Mouse (Mus musculus) limb, embryonic 10.5 days (tissue): Measurements from ENCODE around the gene Ccdc38. TPM values are rescaled to one million over a fixed set of nuclear protein-coding genes. Genes with fewer than 3 reads are reported as not detected.
A peak's percentile ranks its signal among the peaks of the same experiment; 100 is the strongest.

Experiments
- DNase-seq: peaks from one replicate; pipeline ENCODE4 v3.0.0-alpha.2; 2017; ENCODE audit warnings: low spot score
- H3K27ac ChIP-seq: fragments of 300-500 bp; sonication (generic); 2 replicates; pipeline ENCODE4 v1.5.1; 2016; ENCODE audit warnings: mild to moderate bottlenecking
- H3K27me3 ChIP-seq: fragments of 300-500 bp; sonication (generic); 2 replicates; pipeline ENCODE4 v1.6.1; 2016; ENCODE audit warnings: low read depth, mild to moderate bottlenecking; ENCODE audit not compliant: poor library complexity, severe bottlenecking
- H3K36me3 ChIP-seq: fragments of 300-500 bp; sonication (generic); 2 replicates; pipeline ENCODE4 v1.6.1; 2016; ENCODE audit warnings: mild to moderate bottlenecking, moderate library complexity
- H3K4me1 ChIP-seq: fragments of 300-500 bp; sonication (generic); 2 replicates; pipeline ENCODE4 v1.6.1; 2016
- H3K4me3 ChIP-seq: fragments of 300-500 bp; sonication (generic); 2 replicates; pipeline ENCODE4 v1.5.1; 2016; ENCODE audit warnings: mild to moderate bottlenecking, moderate library complexity
- H3K9me3 ChIP-seq: fragments of 300-500 bp; sonication (generic); replicated peaks from 2 replicates; pipeline ENCODE4 v1.6.1; 2016; ENCODE audit warnings: mild to moderate bottlenecking
- WGBS: fragments of 180-500 bp; shearing (Covaris S2); methylation state at CpG from one replicate; pipeline ENCODE4 v1.1.7; 2016; 5-methylcytosine and 5-hydroxymethylcytosine counted together
- polyA plus RNA-seq: library from polyadenylated mRNA; unstranded; fragments of >200 nt; fragmentation: Nextera tagmentation; extraction: Ambion mirVana; gene quantifications from 2 replicates; pipeline ENCODE4 v1.2.1, GENCODE M21; 2016

Ccdc38 gene
- polyA plus RNA-seq, 1 experiment from 2014 or later = 0.41 TPM

- no peak overlapping the region for H3K4me3 ChIP-seq
- no peaks in the 10 kb centered on the region for H3K36me3 ChIP-seq
- H3K27ac ChIP-seq = no peak overlapping the region
- H3K27me3 ChIP-seq = peaks cover 7% of the 10 kb centered on the region; the same call in 1 of the 2 replicates
- 67% methylated on average over 3 of the region's 3 CpGs for WGBS
- H3K4me1 ChIP-seq = peaks cover 4% of the 10 kb centered on the region; the same call in 1 of the 2 replicates
- no peaks in the 10 kb centered on the region for H3K9me3 ChIP-seq
- no peak for DNase-seq
These were observed 56.2 kb downstream of the Ccdc38 start for GRCm38 (mm10) chr10:93596641-93597040.

DNA sequence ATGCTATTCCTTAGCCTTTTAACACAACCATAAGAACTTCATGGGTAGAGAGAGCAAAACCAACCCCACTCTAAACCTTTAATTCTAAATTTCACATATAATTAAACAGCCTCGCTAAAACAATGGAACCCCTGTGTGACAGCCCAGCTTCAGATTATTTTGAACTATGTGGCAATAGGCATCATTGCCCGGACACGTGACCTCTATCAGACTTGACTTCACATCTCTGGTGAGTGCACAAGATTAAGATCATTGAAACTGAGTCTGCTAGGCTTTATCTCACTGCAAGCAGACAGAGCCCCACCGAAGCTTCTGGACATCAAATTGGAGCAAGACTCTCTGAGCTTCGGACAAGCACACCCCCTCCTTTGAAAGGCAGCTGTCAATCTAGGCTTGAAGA, 61.9 kb downstream of the Ccdc38 start:
- no peak overlapping the region for H3K27ac ChIP-seq
- no peaks in the 10 kb centered on the region for H3K9me3 ChIP-seq
- 89% methylated on average over 5 of the region's 5 CpGs for WGBS
- H3K27me3 ChIP-seq = no peaks in the 10 kb centered on the region
- H3K36me3 ChIP-seq = no peaks in the 10 kb centered on the region
- DNase-seq = no peak
- H3K4me3 ChIP-seq = no peak overlapping the region
- H3K4me1 ChIP-seq = no peaks in the 10 kb centered on the region

DNA sequence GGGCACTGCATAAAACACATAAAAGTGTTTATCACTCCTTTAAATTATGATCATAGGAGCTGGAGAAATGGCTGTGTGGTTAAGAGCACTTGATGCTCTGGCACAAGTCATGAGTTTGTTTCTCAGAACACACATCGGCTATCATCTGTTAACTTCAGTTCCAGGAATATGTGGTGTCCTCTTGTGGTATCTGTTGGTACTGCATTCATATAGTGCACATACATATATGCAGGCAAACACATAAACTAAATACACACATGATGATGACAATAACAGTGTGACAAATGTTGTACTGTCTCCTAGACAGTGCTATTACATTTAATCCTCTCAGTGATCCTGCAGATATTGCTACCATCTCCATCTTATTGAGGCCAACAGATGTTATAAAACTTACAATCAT, 62.8 kb downstream of the Ccdc38 start:
- no peaks in the 10 kb centered on the region for H3K4me1 ChIP-seq
- H3K36me3 ChIP-seq = no peaks in the 10 kb centered on the region
- H3K27ac ChIP-seq = no peak overlapping the region
- H3K9me3 ChIP-seq = no peaks in the 10 kb centered on the region
- no peak for DNase-seq
- 98% methylated on average over 1 of the region's 1 CpGs for WGBS
- no peaks in the 10 kb centered on the region for H3K27me3 ChIP-seq
- no peak overlapping the region for H3K4me3 ChIP-seq

- 92% methylated on average over 9 of the region's 9 CpGs for WGBS
- Histone ChIP-seq H3K36me3 (no peaks in the 10 kb centered on the region), H3K4me3 (no peak overlapping the region), H3K4me1 (no peaks in the 10 kb centered on the region), H3K27me3 (no peaks in the 10 kb centered on the region), H3K27ac (no peak overlapping the region), H3K9me3 (no peaks in the 10 kb centered on the region)
- no peak for DNase-seq
These were observed 65.9 kb downstream of the Ccdc38 start for GRCm38 (mm10) chr10:93606326-93606725.

DNA sequence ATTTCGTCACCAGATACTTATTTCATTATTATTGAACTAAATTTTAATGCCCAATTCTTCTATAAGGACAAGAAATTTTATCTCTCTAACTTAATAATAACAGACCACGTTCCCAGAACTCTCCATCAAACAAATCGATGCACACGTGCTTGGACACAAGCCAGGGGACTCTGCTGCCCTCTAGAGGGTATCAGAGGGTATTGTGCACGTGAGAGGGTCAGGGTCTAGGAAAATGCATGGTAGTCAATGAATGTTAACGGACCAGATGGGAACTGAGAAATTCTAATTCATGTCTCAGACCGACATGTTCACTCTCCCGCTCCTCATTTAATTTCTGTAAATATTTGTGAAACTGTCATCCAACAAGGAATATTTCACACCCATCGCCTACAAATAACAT, 67.6 kb downstream of the Ccdc38 start:
- no peak for DNase-seq
- H3K36me3 ChIP-seq = no peaks in the 10 kb centered on the region
- H3K27ac ChIP-seq = no peak overlapping the region
- H3K4me3 ChIP-seq = no peak overlapping the region
- 67% methylated on average over 9 of the region's 9 CpGs for WGBS
- H3K9me3 ChIP-seq = no peaks in the 10 kb centered on the region
- no peaks in the 10 kb centered on the region for H3K4me1 ChIP-seq
- no peaks in the 10 kb centered on the region for H3K27me3 ChIP-seq

DNA sequence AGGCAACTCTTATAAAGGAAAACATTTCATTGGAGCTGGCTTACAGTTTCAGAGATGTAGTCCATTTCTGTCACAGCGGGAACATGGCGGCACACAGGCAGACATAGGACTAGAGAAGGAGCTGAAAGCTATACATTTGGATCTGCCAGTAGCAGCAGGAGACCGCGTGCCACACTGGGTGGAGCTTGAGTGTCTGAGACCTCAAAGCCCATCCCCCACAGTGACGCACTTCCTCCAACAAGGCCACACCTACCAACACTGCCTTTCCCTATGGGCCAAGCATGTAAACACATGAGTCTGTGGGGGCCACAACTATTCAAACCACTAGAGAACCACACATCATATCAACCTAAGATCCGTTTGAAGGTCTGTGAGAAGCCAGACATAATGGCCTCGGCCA, 68.8 kb downstream of the Ccdc38 start:
- no peaks in the 10 kb centered on the region for H3K27me3 ChIP-seq

GRCm38 (mm10) chr10:93610896-93611295, 70.5 kb downstream of the Ccdc38 start:
- Histone ChIP-seq H3K27me3 (no peaks in the 10 kb centered on the region), H3K27ac (no peak overlapping the region), H3K9me3 (no peaks in the 10 kb centered on the region), H3K4me3 (no peak overlapping the region), H3K4me1 (no peaks in the 10 kb centered on the region), H3K36me3 (no peaks in the 10 kb centered on the region)
- DNase-seq = no peak
- 92% methylated on average over 1 of the region's 1 CpGs for WGBS

More for the DNA sequence above, 68.8 kb downstream of the Ccdc38 start:
- H3K9me3 ChIP-seq = no peaks in the 10 kb centered on the region
- H3K27ac ChIP-seq = no peak overlapping the region
- DNase-seq = no peak
- H3K4me3 ChIP-seq = no peak overlapping the region
- no peaks in the 10 kb centered on the region for H3K36me3 ChIP-seq
- no peaks in the 10 kb centered on the region for H3K4me1 ChIP-seq
- 92% methylated on average over 7 of the region's 7 CpGs for WGBS

DNA sequence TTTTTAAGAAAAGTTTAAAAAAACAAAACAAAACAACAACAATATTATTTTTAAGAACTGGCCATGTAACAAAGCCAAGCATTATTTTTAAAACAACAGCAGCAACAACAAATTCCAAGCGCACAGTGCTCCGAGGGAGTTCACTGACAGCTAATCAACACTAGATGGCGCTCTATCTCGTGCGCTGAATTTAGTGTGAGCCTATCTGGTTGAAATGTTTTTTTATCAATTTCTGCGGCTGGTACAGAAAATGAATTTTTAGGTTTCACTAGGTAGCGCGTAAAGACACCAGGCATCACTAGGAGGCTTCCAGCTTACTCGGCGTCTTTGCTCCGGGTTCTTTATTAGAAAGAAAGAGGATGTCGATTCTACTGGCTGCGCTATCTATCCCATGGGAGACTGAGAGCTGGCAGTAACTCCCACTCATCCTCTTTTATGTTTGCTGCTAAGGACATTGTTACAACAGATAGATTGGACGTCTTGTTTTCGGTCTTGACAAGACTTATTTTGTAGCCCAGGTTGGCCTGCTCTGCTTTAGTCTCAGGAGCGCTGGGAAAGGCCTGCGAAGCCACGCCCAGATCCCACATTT, 71.1 kb downstream of the Ccdc38 start:
- H3K9me3 ChIP-seq = no peaks in the 10 kb centered on the region
- no peaks in the 10 kb centered on the region for H3K27me3 ChIP-seq
- no peaks in the 10 kb centered on the region for H3K4me1 ChIP-seq
- no peak overlapping the region for H3K27ac ChIP-seq
- no peaks in the 10 kb centered on the region for H3K36me3 ChIP-seq
- 55% methylated on average over 18 of the region's 18 CpGs for WGBS
- DNase-seq = peak; percentile 57
- no peak overlapping the region for H3K4me3 ChIP-seq

DNA sequence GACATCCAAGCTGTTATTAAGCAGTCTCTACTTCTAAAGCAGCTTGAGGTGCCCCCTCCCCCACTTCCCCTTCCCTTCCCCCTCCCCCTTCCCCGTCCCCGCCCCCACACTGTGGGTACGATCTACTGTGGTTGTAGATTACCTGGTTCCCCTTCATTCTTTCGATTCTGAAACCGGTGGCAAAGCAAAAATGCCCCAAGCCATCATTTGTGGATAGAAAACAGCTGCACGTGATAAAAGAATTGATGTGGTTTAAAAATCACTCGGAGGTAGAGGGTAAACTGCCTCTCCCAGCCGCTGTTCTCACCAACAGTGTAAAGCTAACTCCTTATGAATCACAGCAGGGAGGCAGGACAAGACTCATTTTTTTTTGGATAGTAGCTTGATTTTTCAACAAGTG, 74.4 kb downstream of the Ccdc38 start:
- no peak for DNase-seq
- Histone ChIP-seq H3K4me3 (no peak overlapping the region), H3K9me3 (no peaks in the 10 kb centered on the region), H3K4me1 (no peaks in the 10 kb centered on the region), H3K27ac (no peak overlapping the region), H3K36me3 (no peaks in the 10 kb centered on the region), H3K27me3 (no peaks in the 10 kb centered on the region)
- WGBS = 71% methylated on average over 8 of the region's 8 CpGs

- Histone ChIP-seq H3K4me3 (no peak overlapping the region), H3K36me3 (no peaks in the 10 kb centered on the region), H3K4me1 (no peaks in the 10 kb centered on the region), H3K27ac (no peak overlapping the region), H3K9me3 (no peaks in the 10 kb centered on the region), H3K27me3 (no peaks in the 10 kb centered on the region)
- WGBS = 68% methylated on average over 7 of the region's 7 CpGs
- DNase-seq = no peak
These were observed 80.2 kb downstream of the Ccdc38 start for GRCm38 (mm10) chr10:93620438-93621179.

- H3K27ac ChIP-seq = no peak overlapping the region
- no peaks in the 10 kb centered on the region for H3K9me3 ChIP-seq
- no peak overlapping the region for H3K4me3 ChIP-seq
- no peaks in the 10 kb centered on the region for H3K4me1 ChIP-seq
- H3K27me3 ChIP-seq = no peaks in the 10 kb centered on the region
- DNase-seq = no peak
- WGBS = 72% methylated on average over 9 of the region's 9 CpGs
- no peaks in the 10 kb centered on the region for H3K36me3 ChIP-seq
These were observed 83.3 kb downstream of the Ccdc38 start for GRCm38 (mm10) chr10:93623725-93624124.

DNA sequence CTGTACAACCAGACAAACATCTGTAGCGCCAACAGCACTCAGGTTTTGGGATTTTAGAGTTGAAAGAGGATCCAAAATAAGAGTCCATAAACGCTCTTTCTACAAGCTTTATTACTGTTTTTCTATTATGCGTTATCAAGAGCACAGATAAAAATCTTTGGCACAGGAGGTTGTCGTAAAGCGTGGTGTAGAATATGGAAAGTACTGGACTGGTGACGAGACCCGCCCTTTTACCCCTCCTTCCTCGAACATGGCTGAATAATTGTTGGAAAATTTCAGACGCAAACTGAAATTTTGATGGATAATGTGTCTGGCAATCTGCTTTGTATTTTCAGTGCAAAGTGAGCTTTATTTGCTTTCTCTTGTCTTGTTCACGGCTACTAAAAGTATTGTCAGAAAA, 83.7 kb downstream of the Ccdc38 start:
- no peak overlapping the region for H3K27ac ChIP-seq
- no peaks in the 10 kb centered on the region for H3K27me3 ChIP-seq
- H3K4me1 ChIP-seq = no peaks in the 10 kb centered on the region
- no peaks in the 10 kb centered on the region for H3K9me3 ChIP-seq
- H3K4me3 ChIP-seq = no peak overlapping the region
- 89% methylated on average over 10 of the region's 10 CpGs for WGBS
- H3K36me3 ChIP-seq = no peaks in the 10 kb centered on the region
- DNase-seq = no peak

- Histone ChIP-seq H3K4me3 (no peak overlapping the region), H3K4me1 (no peaks in the 10 kb centered on the region), H3K9me3 (no peaks in the 10 kb centered on the region), H3K36me3 (no peaks in the 10 kb centered on the region), H3K27ac (no peak overlapping the region), H3K27me3 (no peaks in the 10 kb centered on the region)
- WGBS = 90% methylated on average over 5 of the region's 5 CpGs
- no peak for DNase-seq
These were observed 89.9 kb downstream of the Ccdc38 start for GRCm38 (mm10) chr10:93630310-93630709.
